In the genomic region with DNA sequence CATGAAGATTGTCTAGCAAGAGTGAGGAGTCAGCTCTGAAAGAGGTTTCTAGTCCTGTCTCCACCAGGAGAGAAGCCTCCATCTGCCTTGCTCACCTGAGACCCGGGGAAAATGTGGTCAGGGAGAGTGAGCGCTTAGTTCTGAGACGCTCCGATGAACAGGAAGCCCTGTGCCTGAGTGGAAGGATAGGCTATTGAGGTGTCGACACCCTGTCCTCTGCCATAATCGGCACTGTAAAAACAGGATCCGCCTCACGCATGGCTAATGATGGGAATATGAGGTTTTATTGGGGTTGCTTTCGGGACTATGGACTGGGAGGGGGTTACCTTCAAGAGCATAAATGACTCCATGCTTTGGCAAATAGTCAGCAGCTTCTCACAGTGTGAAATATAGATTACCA, we compare ENCODE assay signal across 18 mouse cellular contexts.
"Had no signal": no experiment of that assay in that cellular context is flagged by ENCODE, and none has a peak within 500 bp of the region (broad histone marks: within the 10 kb centered on the region; RNA-seq: fewer than 3 reads in every experiment).

No protein-coding gene starts in this region.

- H3K9me3 ChIP-seq: limb, embryonic 10.5 days; limb, embryonic 13.5 days; liver, embryonic 12.5 days; liver, embryonic 15.5 days; lung, embryonic 15.5 days; megakaryocyte, embryonic 14.5 days; midbrain, embryonic 10.5 days; midbrain, embryonic 13.5 days had no signal

- H3K4me2 ChIP-seq: limb, embryonic 13.5 days; liver, embryonic 12.5 days; liver, embryonic 15.5 days; lung, embryonic 15.5 days; midbrain, embryonic 13.5 days had no signal

- DNase-seq: kidney, adult 9 months; kidney, postnatal 4 days; layer of hippocampus, adult 9-11 months; liver; lung, adult 18-20 months; lung, postnatal 10 days; lung, postnatal 36 days; thymus, postnatal 25 days had no signal

- H3K27ac ChIP-seq: kidney, postnatal 0 days; limb, embryonic 10.5 days; limb, embryonic 13.5 days; liver, embryonic 12.5 days; liver, embryonic 15.5 days; midbrain, embryonic 10.5 days; midbrain, embryonic 13.5 days; stomach, postnatal 0 days had no signal

- H3K4me1 ChIP-seq: midbrain, embryonic 13.5 days had no signal

- ATAC-seq: liver, embryonic 12.5 days; midbrain, embryonic 13.5 days had no signal

- H3K4me3 ChIP-seq: limb, embryonic 10.5 days; limb, embryonic 13.5 days; liver, embryonic 12.5 days; liver, embryonic 15.5 days; lung, embryonic 15.5 days; megakaryocyte, embryonic 14.5 days; midbrain, embryonic 10.5 days; midbrain, embryonic 13.5 days had no signal

- H3K36me3 ChIP-seq: limb, embryonic 10.5 days; limb, embryonic 13.5 days; liver, embryonic 12.5 days; liver, embryonic 15.5 days; lung, embryonic 15.5 days; midbrain, embryonic 10.5 days; midbrain, embryonic 13.5 days had no signal

- H3K9ac ChIP-seq: limb, embryonic 13.5 days; liver, embryonic 12.5 days; liver, embryonic 15.5 days; lung, embryonic 15.5 days; midbrain, embryonic 13.5 days had no signal
